ENCODE assay signal across 8 mouse cellular contexts in the genomic region with DNA sequence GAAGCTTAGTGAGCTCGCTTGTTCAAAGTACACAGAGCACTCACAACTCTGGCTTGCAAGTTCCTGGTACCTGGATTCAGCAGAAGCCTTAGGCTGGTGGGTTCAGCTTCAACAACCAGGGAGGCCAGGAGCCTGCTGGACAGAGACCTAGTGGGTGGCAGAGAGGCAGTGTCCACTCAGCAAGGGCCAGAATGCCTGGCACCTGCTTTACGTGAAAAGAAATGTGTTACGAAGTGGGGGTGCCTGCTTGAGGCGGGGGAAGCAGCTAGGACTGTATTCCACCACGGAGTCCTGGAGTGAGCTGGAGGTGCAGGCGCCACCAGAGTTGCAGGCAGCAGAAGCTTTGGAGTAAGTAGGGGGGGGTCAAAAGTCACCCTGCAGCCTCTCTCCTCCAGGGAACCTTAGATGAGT. TPM values are rescaled to one million over a fixed set of nuclear protein-coding genes. Genes with fewer than 3 reads are reported as not detected.
DNase-seq lines count a peak whose midpoint lies in the region; ATAC-seq and TF ChIP-seq lines count a peak whose summit lies in the region.
"Had no signal": no experiment of that assay in that cellular context is flagged by ENCODE, and none has a peak within 500 bp of the region (broad histone marks: within the 10 kb centered on the region; RNA-seq: fewer than 3 reads in every experiment).

No protein-coding gene starts in this region.

- no peaks in the 10 kb centered on the region for H3K9me3 ChIP-seq in lung, embryonic 16.5 days (ENCODE audit: control insufficient read depth, low read length)
- no peaks in the 10 kb centered on the region for H3K9me3 ChIP-seq in heart, postnatal 0 days (replicated peaks; ENCODE audit: control insufficient read depth, low read length)
- no peaks in the 10 kb centered on the region for H3K9me3 ChIP-seq in limb, embryonic 12.5 days
- no peaks in the 10 kb centered on the region for H3K9me3 ChIP-seq in stomach, embryonic 14.5 days (ENCODE audit: control insufficient read depth, low read depth, low read length)

- TF ChIP-seq EP300 in heart, postnatal 0 days (IDR thresholded peaks at IDR 0.05; ENCODE audit: low read depth) = no peak

- H3K4me2 ChIP-seq in lung, embryonic 16.5 days (ENCODE audit: low read depth, low read length) = peak overlapping the region; percentile 80
- H3K4me2 ChIP-seq in heart, postnatal 0 days (ENCODE audit: low read depth, low read length) = peak overlapping the region; percentile 85
- H3K4me2 ChIP-seq in limb, embryonic 12.5 days = peak overlapping the region; percentile 97
- peak overlapping the region; percentile 76 for H3K4me2 ChIP-seq in stomach, embryonic 14.5 days (replicated peaks; ENCODE audit: low read depth, low read length)

- peak overlapping the region; percentile 98 for H3K9ac ChIP-seq in lung, embryonic 16.5 days (ENCODE audit: low read length)
- peak overlapping the region; percentile 37; the same call in 1 of the 2 replicates for H3K9ac ChIP-seq in heart, postnatal 0 days (replicated peaks; ENCODE audit: low read depth, low read length)
- H3K9ac ChIP-seq in limb, embryonic 12.5 days (replicated peaks) = peak overlapping the region; percentile 57
- H3K9ac ChIP-seq in stomach, embryonic 14.5 days (replicated peaks; ENCODE audit: low read depth, low read length) = peak overlapping the region; percentile 18

- H3K4me3 ChIP-seq in lung, embryonic 16.5 days (ENCODE audit: low read length) = peak overlapping the region; percentile 97
- H3K4me3 ChIP-seq in heart, postnatal 0 days (ENCODE audit: low read depth, low read length) = peak overlapping the region; percentile 97
- H3K4me3 ChIP-seq in limb, embryonic 12.5 days (replicated peaks) = peak overlapping the region; percentile 98
- H3K4me3 ChIP-seq in stomach, embryonic 14.5 days (ENCODE audit: low read depth, low read length) = peak overlapping the region; percentile 84

- WGBS in lung, embryonic 16.5 days = 15% methylated on average over 6 of the region's 6 CpGs
- 42% methylated on average over 6 of the region's 6 CpGs for WGBS in heart, postnatal 0 days
- 17% methylated on average over 6 of the region's 6 CpGs for WGBS in limb, embryonic 12.5 days
- WGBS in stomach, embryonic 14.5 days = 20% methylated on average over 6 of the region's 6 CpGs

- no peaks in the 10 kb centered on the region for H3K27me3 ChIP-seq in lung, embryonic 16.5 days (ENCODE audit: control insufficient read depth, insufficient read depth, low read depth, low read length)
- H3K27me3 ChIP-seq in heart, postnatal 0 days (ENCODE audit: control insufficient read depth, insufficient read depth, low read length) = no peaks in the 10 kb centered on the region
- no peaks in the 10 kb centered on the region for H3K27me3 ChIP-seq in limb, embryonic 12.5 days
- H3K27me3 ChIP-seq in stomach, embryonic 14.5 days (ENCODE audit: control insufficient read depth, insufficient read depth, low read length) = no peaks in the 10 kb centered on the region

- no peak for ATAC-seq in lung, embryonic 16.5 days (ENCODE audit: low read depth)
- ATAC-seq in heart, postnatal 0 days (ENCODE audit: insufficient read depth, low read depth) = no peak
- no peak for ATAC-seq in limb, embryonic 12.5 days (ENCODE audit: insufficient number of reproducible peaks, insufficient read depth, low FRiP score, low TSS enrichment, low read depth)
- ATAC-seq in stomach, embryonic 14.5 days (ENCODE audit: insufficient number of reproducible peaks, insufficient read depth, low FRiP score, low read depth) = no peak

- H3K36me3 ChIP-seq in lung, embryonic 16.5 days (ENCODE audit: control insufficient read depth, insufficient read depth, low read length) = no peaks in the 10 kb centered on the region
- H3K36me3 ChIP-seq in heart, postnatal 0 days (replicated peaks; ENCODE audit: control insufficient read depth, insufficient read depth, low read length) = no peaks in the 10 kb centered on the region
- H3K36me3 ChIP-seq in limb, embryonic 12.5 days = 0 out of 2 replicates have a peak, but pooled peaks cover 4% of the 10 kb centered on the region
- H3K36me3 ChIP-seq in stomach, embryonic 14.5 days (ENCODE audit: control insufficient read depth, insufficient read depth, low read length) = no peaks in the 10 kb centered on the region

- DNase-seq in lung, postnatal 25 days (ENCODE audit: low spot score) = no peak
- DNase-seq in heart, postnatal 0 days (ENCODE audit: low spot score) = no peak
- no peak for DNase-seq in left cerebral cortex, adult 18-20 months (ENCODE audit: low spot score in 2 of 2)
- DNase-seq in spleen, adult 18-20 months = no peak

- no peak for TF ChIP-seq CTCF in heart, postnatal 0 days (IDR thresholded peaks at IDR 0.05; ENCODE audit: low read depth)

- peak overlapping the region; percentile 98 for H3K27ac ChIP-seq in lung, embryonic 16.5 days (ENCODE audit: low read length)
- H3K27ac ChIP-seq in heart, postnatal 0 days (ENCODE audit: low read depth) = peak overlapping the region; percentile 93
- H3K27ac ChIP-seq in limb, embryonic 12.5 days = peak overlapping the region; percentile 73; the same call in 1 of the 2 replicates
- peak overlapping the region; percentile 95; the same call in 1 of the 2 replicates for H3K27ac ChIP-seq in stomach, embryonic 14.5 days (ENCODE audit: low read length)

- H3K4me1 ChIP-seq in lung, embryonic 16.5 days (replicated peaks; ENCODE audit: control insufficient read depth, insufficient read depth, low read length) = peaks cover 63% of the 10 kb centered on the region
- H3K4me1 ChIP-seq in heart, postnatal 0 days (ENCODE audit: control insufficient read depth, insufficient read depth) = peaks cover 48% of the 10 kb centered on the region
- peaks cover 75% of the 10 kb centered on the region for H3K4me1 ChIP-seq in limb, embryonic 12.5 days (replicated peaks)
- peaks cover 63% of the 10 kb centered on the region for H3K4me1 ChIP-seq in stomach, embryonic 14.5 days (ENCODE audit: control insufficient read depth, insufficient read depth, low read length)

RNA-seq across cellular contexts. Expression of gene Bcl9l, which starts 2.5 kb away (rescaled TPM):
- polyA plus RNA-seq in lung, embryonic 16.5 days (2015; fragmentation: Nextera tagmentation; extraction: Ambion mirVana) = 14.1 and 16.1 TPM in 2 replicates
- total RNA-seq in heart, postnatal 0 days (2014; rRNA removed; ENCODE audit: low replicate concordance) = 12.4 and 33.9 TPM in 2 replicates
- 4.4 and 5.2 TPM in 2 replicates for polyA plus RNA-seq in heart, postnatal 0 days (2015; fragmentation: Nextera tagmentation; extraction: Ambion mirVana)
- 14.3 and 17.3 TPM in 2 replicates for polyA plus RNA-seq in limb, embryonic 12.5 days (2016; fragmentation: Nextera tagmentation; extraction: Ambion mirVana)
- 15.4 and 16.3 TPM in 2 replicates for polyA plus RNA-seq in stomach, embryonic 14.5 days (2014; fragmentation: Nextera tagmentation; extraction: Ambion mirVana)
- total RNA-seq in left cerebral cortex, adult 18-20 months (2021) = 10 to 100 TPM; 59.1 to 62.5 TPM

RNA-seq across cellular contexts. Expression of gene Upk2, which starts 30.3 kb away (rescaled TPM):
- polyA plus RNA-seq in lung, embryonic 16.5 days (2015; fragmentation: Nextera tagmentation; extraction: Ambion mirVana) = 1.8 and 2.0 TPM in 2 replicates
- 18.0 TPM in 1 of 2 replicates, not detected in the other for total RNA-seq in heart, postnatal 0 days (2014; rRNA removed; ENCODE audit: low replicate concordance)
- not detected in 2 replicates for polyA plus RNA-seq in heart, postnatal 0 days (2015; fragmentation: Nextera tagmentation; extraction: Ambion mirVana)
- polyA plus RNA-seq in limb, embryonic 12.5 days (2016; fragmentation: Nextera tagmentation; extraction: Ambion mirVana) = 0.31 and 0.65 TPM in 2 replicates
- 25.9 and 26.4 TPM in 2 replicates for polyA plus RNA-seq in stomach, embryonic 14.5 days (2014; fragmentation: Nextera tagmentation; extraction: Ambion mirVana)
- total RNA-seq in left cerebral cortex, adult 18-20 months (2021) = not detected
- total RNA-seq: adrenal gland, adult 18-20 months had no signal

RNA-seq across cellular contexts. Expression of gene Foxr1, which starts 44.2 kb away (rescaled TPM):
- not detected in 2 replicates for polyA plus RNA-seq in lung, embryonic 16.5 days (2015; fragmentation: Nextera tagmentation; extraction: Ambion mirVana)
- total RNA-seq in heart, postnatal 0 days (2014; rRNA removed; ENCODE audit: low replicate concordance) = not detected in 2 replicates
- not detected in 2 replicates for polyA plus RNA-seq in heart, postnatal 0 days (2015; fragmentation: Nextera tagmentation; extraction: Ambion mirVana)
- 0.18 TPM in 1 of 2 replicates, not detected in the other for polyA plus RNA-seq in limb, embryonic 12.5 days (2016; fragmentation: Nextera tagmentation; extraction: Ambion mirVana)
- not detected in 2 replicates for polyA plus RNA-seq in stomach, embryonic 14.5 days (2014; fragmentation: Nextera tagmentation; extraction: Ambion mirVana)
- total RNA-seq in left cerebral cortex, adult 18-20 months (2021) = not detected
- total RNA-seq: adrenal gland, adult 18-20 months had no signal

Comparison
In these comparisons a context has a peak if more than half of its experiments do, and no peak if none do; other contexts are left out.
1. H3K9ac ChIP-seq: peak in every context shown above with its lines; median percentile 98 in lung, embryonic 16.5 days; 57 in limb, embryonic 12.5 days; 37 in heart, postnatal 0 days; 18 in stomach, embryonic 14.5 days.